Mouse (Mus musculus): ENCODE data around the gene Prdm9.

DNA sequence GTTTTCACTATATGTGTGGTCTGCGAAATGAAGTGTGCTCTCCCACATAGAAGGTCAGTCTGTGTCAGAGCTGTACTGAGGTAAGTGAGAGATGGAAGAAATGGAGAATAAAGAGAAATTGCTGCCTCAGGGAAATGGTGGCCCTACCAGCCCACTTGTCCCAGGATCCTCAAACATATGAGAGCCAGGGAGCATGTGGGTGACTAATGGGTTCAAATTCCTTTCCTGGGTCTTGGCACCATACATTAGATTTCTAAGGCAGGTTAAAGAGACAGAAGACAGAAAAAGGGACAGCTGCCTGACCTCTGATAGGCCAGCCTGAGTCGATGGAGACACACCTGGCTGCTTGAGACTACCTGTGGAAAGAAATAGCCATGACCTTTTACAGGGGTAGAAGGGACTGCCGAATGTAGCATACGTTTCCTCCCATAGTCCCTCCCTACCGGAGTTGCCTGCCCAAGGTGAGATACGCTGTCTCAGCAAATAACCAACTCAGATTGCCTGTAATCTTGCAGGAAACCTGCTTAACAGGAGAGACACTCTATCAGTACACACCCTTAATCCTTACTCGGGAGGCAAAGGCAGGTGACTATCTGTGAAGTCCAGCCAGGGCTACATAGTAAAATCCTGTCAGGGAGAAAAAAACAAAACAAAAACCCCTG is 15.4 kb upstream of the Prdm9 start:
- TF ChIP-seq CTCF (IDR thresholded peaks at IDR 0.05; ENCODE audit: low read depth), result no peak
- no peak for TF ChIP-seq EP300 (optimal IDR thresholded peaks at IDR 0.05)
